Mouse (Mus musculus) myocyte (in vitro differentiated cells): ENCODE data around the gene Nav3. TPM values are rescaled to one million over a fixed set of nuclear protein-coding genes. Genes with fewer than 3 reads are reported as not detected.

ENCODE experiments used
- H3K27me3 ChIP-seq: one replicate; pipeline ENCODE4 v1.6.1; 2011; ENCODE audit not compliant: control insufficient read depth, insufficient read depth, insufficient read length
- H3K36me3 ChIP-seq: one replicate; pipeline ENCODE4 v1.6.1; 2011; ENCODE audit not compliant: control insufficient read depth, insufficient read depth
- H3K4me2 ChIP-seq: one replicate; pipeline ENCODE4 v1.6.1; 2011; ENCODE audit warnings: low read depth, control low read depth
- H3K4me3 ChIP-seq: one replicate; pipeline ENCODE4 v1.5.1; 2011; ENCODE audit warnings: mild to moderate bottlenecking, control low read depth, moderate library complexity
- H3K79me2 ChIP-seq: one replicate; pipeline ENCODE4 v1.6.1; 2011; ENCODE audit not compliant: control insufficient read depth, insufficient read depth
- H3ac ChIP-seq: one replicate; pipeline ENCODE4 v1.6.1; 2011; ENCODE audit not compliant: control insufficient read depth, insufficient read length
- CEBPB ChIP-seq: IDR thresholded peaks from 2 replicates; pipeline ENCODE4 v1.6.1; 2011; ENCODE audit warnings: mild to moderate bottlenecking, moderate library complexity; ENCODE audit not compliant: poor library complexity, insufficient read depth, severe bottlenecking
- E2F4 ChIP-seq: IDR thresholded peaks from one replicate; pipeline ENCODE4 v1.6.1; 2011; ENCODE audit warnings: mild to moderate bottlenecking, control low read depth, moderate library complexity; ENCODE audit not compliant: insufficient read depth
- MAX ChIP-seq: IDR thresholded peaks from one replicate; pipeline ENCODE4 v1.6.1; 2011; ENCODE audit warnings: low read depth, mild to moderate bottlenecking, control low read depth
- MYOD1 ChIP-seq, 3 experiments: IDR thresholded peaks; one replicate each; pipeline ENCODE4 v1.6.1; 2011; ENCODE audit warnings: control low read depth in 2 of 3, low read depth in 2 of 3, mild to moderate bottlenecking in 2 of 3, moderate library complexity in 1 of 3; ENCODE audit not compliant: insufficient read length in 2 of 3, control insufficient read depth in 1 of 3
- MYOG ChIP-seq, 3 experiments: IDR thresholded peaks; one replicate each; pipeline ENCODE4 v1.6.1; 2011; ENCODE audit warnings: control low read depth in 2 of 3, low read depth in 2 of 3, mild to moderate bottlenecking in 2 of 3; ENCODE audit not compliant: insufficient read length in 2 of 3, control insufficient read depth in 1 of 3, insufficient read depth in 1 of 3
- POLR2A ChIP-seq: IDR thresholded peaks from one replicate; pipeline ENCODE4 v1.6.1; 2011; ENCODE audit warnings: low read depth, mild to moderate bottlenecking, control low read depth, moderate library complexity; ENCODE audit not compliant: insufficient read length
- POLR2AphosphoS2 ChIP-seq: IDR thresholded peaks from one replicate; pipeline ENCODE4 v1.6.1; 2011; ENCODE audit warnings: low read depth, control low read depth; ENCODE audit not compliant: insufficient read length
- REST ChIP-seq: IDR thresholded peaks from one replicate; pipeline ENCODE4 v1.6.1; 2011; ENCODE audit warnings: mild to moderate bottlenecking, control low read depth, moderate library complexity; ENCODE audit not compliant: insufficient read depth, insufficient read length
- SRF ChIP-seq: IDR thresholded peaks from one replicate; pipeline ENCODE4 v1.6.1; 2011; ENCODE audit warnings: low read depth; ENCODE audit not compliant: control insufficient read depth, insufficient read length
- TCF12 ChIP-seq: IDR thresholded peaks from one replicate; pipeline ENCODE4 v1.6.1; 2011; ENCODE audit warnings: mild to moderate bottlenecking, control low read depth; ENCODE audit not compliant: poor library complexity, insufficient read depth, severe bottlenecking
- TCF3 ChIP-seq: IDR thresholded peaks from one replicate; pipeline ENCODE4 v1.6.1; 2011; ENCODE audit warnings: low read depth, control low read depth; ENCODE audit not compliant: insufficient read length
- USF1 ChIP-seq: IDR thresholded peaks from one replicate; pipeline ENCODE4 v1.6.1; 2011; ENCODE audit warnings: low read depth, mild to moderate bottlenecking, control low read depth, moderate library complexity
- polyA plus RNA-seq: library from polyadenylated mRNA; unstranded; fragments of >200 nt; fragmentation: generic; extraction: Trizol; gene quantifications from one replicate; pipeline ENCODE4 v1.2.1, GENCODE M21; 2012; ENCODE audit warnings: missing spikeins

Nav3 gene
- polyA plus RNA-seq, 1 experiment: 2.9 TPM

DNA sequence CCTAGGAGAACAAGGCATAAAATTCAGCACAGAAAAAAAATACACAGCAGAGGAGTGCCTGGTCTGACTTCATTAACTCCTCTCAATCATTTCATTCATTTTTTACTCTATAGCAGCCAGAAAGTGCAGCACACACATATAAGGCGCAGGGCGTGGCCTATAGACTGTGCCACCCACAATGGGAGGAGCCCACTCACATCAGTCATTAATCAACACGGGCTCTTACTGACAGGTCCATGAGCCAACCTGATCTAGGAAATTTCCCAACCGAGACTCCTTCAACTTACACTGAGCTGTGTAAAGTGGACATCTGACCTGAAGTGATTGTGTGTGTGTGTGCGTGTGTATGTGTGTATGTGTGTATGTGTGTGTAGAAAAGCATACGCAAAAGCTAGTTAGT, 286.6 kb downstream of the Nav3 start:
- Histone ChIP-seq H3ac (no peak overlapping the region), H3K79me2 (no peaks in the 10 kb centered on the region), H3K36me3 (no peaks in the 10 kb centered on the region), H3K27me3 (no peaks in the 10 kb centered on the region), H3K4me3 (no peak overlapping the region), H3K4me2 (no peak overlapping the region)
- TF ChIP-seq REST (no peak), POLR2A (no peak), SRF (no peak), MAX (no peak), USF1 (no peak), TCF3 (no peak), POLR2AphosphoS2 (no peak), TCF12 (no peak), E2F4 (no peak), CEBPB (no peak), MYOG (IDR thresholded peaks at IDR 0.05; ENCODE audit: control insufficient read depth in 1 of 3, insufficient read depth in 1 of 3, insufficient read length in 2 of 3, low read depth in 2 of 3) (no peak), MYOD1 (IDR thresholded peaks at IDR 0.05; ENCODE audit: control insufficient read depth in 1 of 3, insufficient read length in 2 of 3, low read depth in 2 of 3) (no peak)

DNA sequence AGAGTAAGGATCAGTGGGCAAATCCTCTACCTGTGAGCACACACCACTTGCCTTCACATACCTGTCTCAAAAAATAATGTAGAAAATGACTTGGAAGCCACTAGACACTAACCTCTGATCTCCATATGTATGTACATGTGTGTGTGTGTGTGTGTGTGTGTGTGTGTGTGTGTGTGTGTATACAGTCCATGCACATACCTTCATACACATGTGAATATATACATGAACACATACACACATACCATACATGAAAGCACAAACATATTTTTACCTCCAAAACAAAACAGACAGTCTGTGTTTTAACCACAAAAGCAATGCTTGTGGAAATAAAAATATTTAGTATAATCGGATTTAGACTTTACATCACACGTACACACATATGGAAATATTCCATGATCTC, 287.1 kb downstream of the Nav3 start:
- Histone ChIP-seq H3K79me2 (no peaks in the 10 kb centered on the region), H3K27me3 (no peaks in the 10 kb centered on the region), H3K4me3 (no peak overlapping the region), H3K36me3 (no peaks in the 10 kb centered on the region), H3ac (no peak overlapping the region), H3K4me2 (no peak overlapping the region)
- TF ChIP-seq TCF3 (no peak), E2F4 (no peak), MYOG (IDR thresholded peaks at IDR 0.05; ENCODE audit: control insufficient read depth in 1 of 3, insufficient read depth in 1 of 3, insufficient read length in 2 of 3, low read depth in 2 of 3) (no peak), POLR2A (no peak), CEBPB (no peak), USF1 (no peak), POLR2AphosphoS2 (no peak), MYOD1 (IDR thresholded peaks at IDR 0.05; ENCODE audit: control insufficient read depth in 1 of 3, insufficient read length in 2 of 3, low read depth in 2 of 3) (no peak), TCF12 (no peak), MAX (no peak), SRF (no peak), REST (no peak)

GRCm38 (mm10) chr10:110162596-110162995, 293.4 kb downstream of the Nav3 start:
- H3K4me3 ChIP-seq: no peak overlapping the region
- no peak overlapping the region for H3ac ChIP-seq
- no peaks in the 10 kb centered on the region for H3K27me3 ChIP-seq
- no peak overlapping the region for H3K4me2 ChIP-seq
- no peak for TF ChIP-seq MYOG (IDR thresholded peaks at IDR 0.05; ENCODE audit: control insufficient read depth in 1 of 3, insufficient read depth in 1 of 3, insufficient read length in 2 of 3, low read depth in 2 of 3)
- no peak for TF ChIP-seq USF1
- no peak for TF ChIP-seq CEBPB
- TF ChIP-seq SRF: no peak
- TF ChIP-seq POLR2AphosphoS2: no peak
- TF ChIP-seq TCF12: no peak
- TF ChIP-seq TCF3: no peak
- no peak for TF ChIP-seq E2F4
- TF ChIP-seq POLR2A: no peak
- TF ChIP-seq MYOD1 (IDR thresholded peaks at IDR 0.05; ENCODE audit: control insufficient read depth in 1 of 3, insufficient read length in 2 of 3, low read depth in 2 of 3): no peak
- no peak for TF ChIP-seq MAX
- TF ChIP-seq REST: no peak
- no peaks in the 10 kb centered on the region for H3K36me3 ChIP-seq
- no peaks in the 10 kb centered on the region for H3K79me2 ChIP-seq

DNA sequence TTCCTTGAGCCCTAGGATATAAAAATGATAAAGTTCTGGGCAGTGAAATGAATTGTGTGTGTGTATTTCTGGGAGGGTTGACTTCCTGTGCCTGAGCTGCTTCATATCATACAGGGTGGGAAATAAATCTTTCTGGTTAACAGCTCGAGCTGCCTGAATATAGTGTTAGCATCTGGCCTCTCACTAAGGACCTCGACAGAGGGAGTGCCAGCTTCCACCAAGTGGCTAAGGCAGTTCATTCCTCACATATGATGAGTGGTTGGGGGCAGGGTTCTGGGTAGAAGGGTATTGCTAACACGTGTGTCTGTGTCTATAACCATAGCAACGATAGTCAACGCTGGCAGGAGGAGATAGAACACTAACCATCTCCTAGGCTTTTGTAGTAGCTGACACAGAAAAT, 295.1 kb downstream of the Nav3 start:
- no peaks in the 10 kb centered on the region for H3K27me3 ChIP-seq
- H3K4me3 ChIP-seq: no peak overlapping the region
- H3K36me3 ChIP-seq: no peaks in the 10 kb centered on the region
- H3ac ChIP-seq: no peak overlapping the region
- no peaks in the 10 kb centered on the region for H3K79me2 ChIP-seq
- no peak overlapping the region for H3K4me2 ChIP-seq
- TF ChIP-seq USF1 (no peak), CEBPB (no peak), E2F4 (no peak), MYOG (IDR thresholded peaks at IDR 0.05; ENCODE audit: control insufficient read depth in 1 of 3, insufficient read depth in 1 of 3, insufficient read length in 2 of 3, low read depth in 2 of 3) (no peak), POLR2AphosphoS2 (no peak)

- TF ChIP-seq POLR2A: no peak
- TF ChIP-seq POLR2AphosphoS2: no peak
- no peak for TF ChIP-seq USF1
- TF ChIP-seq TCF12: no peak
- peak; percentile 68; the same call in 1 of the 2 replicates for TF ChIP-seq CEBPB
Observed at GRCm38 (mm10) chr10:110159548-110159947, 296.5 kb downstream of the Nav3 start.

More at GRCm38 (mm10) chr10:110159548-110159947, 296.5 kb downstream of the Nav3 start:
- H3K79me2 ChIP-seq: no peaks in the 10 kb centered on the region
- H3K4me2 ChIP-seq: no peak overlapping the region
- H3K4me3 ChIP-seq: no peak overlapping the region
- no peaks in the 10 kb centered on the region for H3K36me3 ChIP-seq
- H3K27me3 ChIP-seq: no peaks in the 10 kb centered on the region
- H3ac ChIP-seq: no peak overlapping the region
